Mouse (Mus musculus) limb, embryonic 14.5 days (tissue): ENCODE data around the gene Nub1. TPM values are rescaled to one million over a fixed set of nuclear protein-coding genes. Genes with fewer than 3 reads are reported as not detected.

ENCODE experiments used
- ATAC-seq: fragments of 200-750 bp; cut with Nextera tagmentation; 2 replicates; pipeline ENCODE4 v1.8.0; 2017; ENCODE audit warnings: low read depth, moderate number of reproducible peaks, moderate TSS enrichment; ENCODE audit not compliant: low FRiP score
- DNase-seq: peaks from one replicate; pipeline ENCODE4 v3.0.0-alpha.2; 2015; ENCODE audit warnings: low spot score
- H3K27ac ChIP-seq: fragments of 300-500 bp; sonication (generic); replicated peaks from 2 replicates; pipeline ENCODE4 v1.5.1; 2014; ENCODE audit warnings: low read depth, mild to moderate bottlenecking, low read length, moderate library complexity, mixed read lengths
- H3K27me3 ChIP-seq: fragments of 300-500 bp; sonication (generic); 2 replicates; pipeline ENCODE4 v1.6.1; 2014; ENCODE audit warnings: low read length, mixed read lengths; ENCODE audit not compliant: control insufficient read depth, insufficient read depth
- H3K36me3 ChIP-seq: fragments of 300-500 bp; sonication (generic); 2 replicates; pipeline ENCODE4 v1.6.1; 2014; ENCODE audit warnings: mild to moderate bottlenecking, low read length, moderate library complexity, mixed read lengths; ENCODE audit not compliant: control insufficient read depth, insufficient read depth
- H3K4me1 ChIP-seq: fragments of 300-500 bp; sonication (generic); 2 replicates; pipeline ENCODE4 v1.6.1; 2014; ENCODE audit warnings: antibody characterized with exemption, low read length, mixed read lengths; ENCODE audit not compliant: control insufficient read depth, insufficient read depth
- H3K4me2 ChIP-seq: fragments of 300-500 bp; sonication (generic); replicated peaks from 2 replicates; pipeline ENCODE4 v1.6.1; 2014; ENCODE audit warnings: low read depth, mild to moderate bottlenecking, low read length, moderate library complexity; ENCODE audit not compliant: severe bottlenecking
- H3K4me3 ChIP-seq: fragments of 300-500 bp; sonication (generic); replicated peaks from 2 replicates; pipeline ENCODE4 v1.5.1; 2014; ENCODE audit warnings: low read length
- H3K9ac ChIP-seq: fragments of 300-500 bp; sonication (generic); 2 replicates; pipeline ENCODE4 v1.6.1; 2014; ENCODE audit warnings: mild to moderate bottlenecking, low read depth, low read length, moderate library complexity; ENCODE audit not compliant: severe bottlenecking
- H3K9me3 ChIP-seq: fragments of 300-500 bp; sonication (generic); 2 replicates; pipeline ENCODE4 v1.6.1; 2016; ENCODE audit warnings: low read length; ENCODE audit not compliant: control insufficient read depth
- POLR2A ChIP-seq: fragments of 200-500 bp; IDR thresholded peaks from 2 replicates; pipeline ENCODE4 v1.8.0; 2012; ENCODE audit warnings: inconsistent platforms, mild to moderate bottlenecking, moderate library complexity, borderline replicate concordance; ENCODE audit not compliant: insufficient read depth, insufficient read length; ENCODE audit errors: extremely low read depth
- WGBS: fragments of 180-500 bp; shearing (Covaris S2); extraction: QIAGEN DNeasy Blood & Tissue Kit; methylation state at CpG from one replicate; pipeline ENCODE4 v1.1.7; 2014; 5-methylcytosine and 5-hydroxymethylcytosine counted together
- polyA plus RNA-seq, 2 experiments: library from polyadenylated mRNA; depleted of rRNA in 1 of 2; stranded (reverse) in 1 of 2; unstranded in 1 of 2; fragments of >200 nt; fragmentation: Nextera tagmentation in 1 of 2; extraction: Ambion mirVana in 1 of 2; gene quantifications; 2 replicates each; pipeline versions ENCODE4 v1.2.1 to v1.2.3; 2012 to 2014

The Nub1 gene
- polyA plus RNA-seq, 2 experiments = 33.4 to 39.4 TPM

DNA sequence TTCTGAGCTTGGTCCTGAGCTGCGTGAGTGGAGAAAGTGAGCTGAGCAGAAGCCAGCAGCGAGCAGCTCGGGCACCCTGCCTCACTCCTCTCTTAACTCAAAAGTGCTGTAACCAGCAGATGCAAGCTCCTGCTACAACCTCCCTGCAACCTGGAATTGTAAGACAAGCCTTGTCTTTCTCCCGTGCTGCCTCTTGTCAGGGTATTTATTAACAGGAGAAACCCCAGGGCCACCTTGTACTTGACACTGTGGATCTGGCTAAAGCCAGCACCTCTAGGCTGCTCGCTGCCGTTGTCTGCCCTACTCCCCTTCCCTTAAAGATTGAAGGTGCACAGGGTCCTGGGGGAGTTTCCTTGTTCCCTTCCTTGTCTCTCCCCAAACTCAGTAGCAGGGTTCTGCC, 28.7 kb downstream of the Nub1 start:
- ATAC-seq = no peak
- DNase-seq = no peak
- no peaks in the 10 kb centered on the region for H3K4me1 ChIP-seq

DNA sequence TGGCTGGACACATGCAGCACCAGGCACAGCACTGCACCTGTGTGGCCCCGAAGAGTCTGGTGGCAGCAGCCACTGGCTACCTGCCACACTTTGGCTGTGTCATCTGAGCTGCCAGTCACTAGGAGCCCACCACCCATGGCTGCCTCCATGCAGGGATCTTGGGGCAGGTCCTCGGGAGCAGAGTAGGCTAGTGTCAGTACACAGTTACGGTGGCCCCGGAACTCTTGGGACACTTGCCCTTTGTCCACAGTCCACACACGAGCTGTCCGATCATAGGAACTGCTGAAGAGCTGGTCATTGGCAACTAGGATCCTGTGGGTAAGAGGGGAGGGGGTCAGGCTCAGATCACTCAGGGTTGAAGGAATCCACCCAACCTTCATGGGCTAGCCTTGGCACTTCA, 32.7 kb downstream of the Nub1 start:
- 89% methylated on average over 6 of the region's 6 CpGs for WGBS
- Histone ChIP-seq H3K4me3 (no peak overlapping the region), H3K36me3 (peaks cover 65% of the 10 kb centered on the region), H3K4me2 (no peak overlapping the region), H3K4me1 (no peaks in the 10 kb centered on the region), H3K9ac (no peak overlapping the region), H3K27me3 (no peaks in the 10 kb centered on the region), H3K9me3 (no peaks in the 10 kb centered on the region), H3K27ac (no peak overlapping the region)
- DNase-seq (no peak), ATAC-seq (no peak)
- TF ChIP-seq POLR2A = no peak

More for the DNA sequence above, 28.7 kb downstream of the Nub1 start:
- H3K27me3 ChIP-seq = no peaks in the 10 kb centered on the region
- no peak overlapping the region for H3K9ac ChIP-seq
- 74% methylated on average over 6 of the region's 6 CpGs for WGBS
- H3K9me3 ChIP-seq = peaks cover 4% of the 10 kb centered on the region; the same call in 1 of the 2 replicates
- H3K27ac ChIP-seq = no peak overlapping the region
- no peak overlapping the region for H3K4me3 ChIP-seq
- no peak overlapping the region for H3K4me2 ChIP-seq
- peaks cover 86% of the 10 kb centered on the region for H3K36me3 ChIP-seq
- no peak for TF ChIP-seq POLR2A

DNA sequence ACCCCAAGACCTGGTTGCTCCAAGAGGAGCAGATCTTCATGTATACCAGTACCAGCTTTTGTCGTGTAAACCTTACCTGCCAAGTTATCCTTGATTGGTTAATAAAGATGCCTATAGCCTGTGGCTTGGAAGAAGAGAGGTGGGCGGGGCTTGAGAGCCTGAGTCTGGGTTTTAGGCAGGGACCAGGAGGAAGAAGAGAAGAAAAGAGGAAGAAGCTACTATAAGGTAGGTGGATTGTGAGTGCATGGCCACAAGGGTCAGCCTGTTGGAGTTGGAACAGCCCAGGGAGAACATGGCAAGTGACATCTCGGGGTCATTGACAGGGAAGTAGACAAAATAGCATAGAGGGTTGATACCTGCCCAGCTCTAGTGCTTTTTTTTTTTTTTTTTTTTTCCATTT, 34.5 kb downstream of the Nub1 start:
- Histone ChIP-seq H3K4me1 (peaks cover 10% of the 10 kb centered on the region), H3K4me2 (no peak overlapping the region), H3K9me3 (no peaks in the 10 kb centered on the region), H3K27ac (no peak overlapping the region), H3K9ac (no peak overlapping the region), H3K36me3 (peaks cover 49% of the 10 kb centered on the region), H3K27me3 (no peaks in the 10 kb centered on the region), H3K4me3 (no peak overlapping the region)
- 86% methylated on average over 3 of the region's 3 CpGs for WGBS
- ATAC-seq (no peak), DNase-seq (no peak)
- no peak for TF ChIP-seq POLR2A

DNA sequence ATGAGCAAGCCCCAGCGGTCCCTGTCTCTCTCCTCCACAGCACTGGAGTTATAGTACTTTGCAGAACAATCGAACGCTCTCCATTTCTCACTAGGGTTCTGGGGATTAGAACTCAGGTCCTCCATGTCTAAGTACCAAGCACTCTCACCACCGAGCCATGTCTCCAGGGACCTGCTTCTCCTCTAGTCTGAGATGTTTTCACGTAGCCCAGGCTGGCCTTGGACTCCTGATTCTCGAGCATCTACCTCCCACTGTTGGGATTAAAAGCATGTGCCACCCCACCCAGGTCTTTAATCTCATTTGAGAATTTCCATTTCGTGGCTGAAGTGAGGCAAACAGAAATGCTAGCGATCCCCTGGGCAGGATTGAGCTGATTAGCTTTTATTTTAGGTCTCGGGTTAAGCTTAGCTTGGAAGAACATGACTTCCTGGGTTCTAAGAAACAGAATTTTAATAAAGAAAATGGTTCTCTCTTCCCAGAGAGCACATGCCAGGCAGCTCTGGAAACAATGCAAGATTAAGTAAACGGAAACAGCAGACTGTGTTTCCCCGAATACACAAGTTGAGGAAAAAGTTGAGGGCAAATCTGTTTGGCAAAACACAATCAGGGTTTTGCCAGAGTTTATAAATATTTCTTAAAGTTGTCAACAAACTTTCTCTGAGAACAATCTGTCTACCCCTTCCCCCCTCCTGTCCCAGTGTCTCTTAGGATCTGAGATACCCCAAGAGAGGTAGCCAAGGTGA, 38.4 kb downstream of the Nub1 start:
- Histone ChIP-seq H3K27me3 (no peaks in the 10 kb centered on the region), H3K9ac (no peak overlapping the region), H3K4me1 (peaks cover 15% of the 10 kb centered on the region), H3K9me3 (no peaks in the 10 kb centered on the region), H3K27ac (0 out of 2 replicates have a peak overlapping the region, but pooled peaks have one; percentile 39), H3K4me2 (no peak overlapping the region), H3K4me3 (no peak overlapping the region), H3K36me3 (peaks cover 19% of the 10 kb centered on the region)
- DNase-seq (no peak), ATAC-seq (no peak)
- 73% methylated on average over 11 of the region's 11 CpGs for WGBS
- TF ChIP-seq POLR2A = no peak

DNA sequence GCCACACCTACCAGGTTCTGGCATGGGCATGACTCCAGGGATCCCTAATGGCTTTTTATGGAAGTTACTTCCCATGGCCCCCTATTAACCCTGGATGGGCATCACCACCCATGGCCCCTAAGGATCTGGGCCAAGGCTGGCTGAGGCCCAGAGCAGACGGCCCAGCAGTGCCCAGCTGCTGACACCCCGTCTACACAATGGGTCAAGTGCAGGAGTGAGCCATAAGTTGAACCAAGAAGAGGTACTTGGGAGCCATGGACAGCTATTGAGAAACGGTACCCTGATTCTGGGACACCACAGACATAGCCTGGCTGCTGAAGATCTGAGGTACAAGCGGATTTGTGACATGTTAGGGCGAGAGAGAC, 38.9 kb downstream of the Nub1 start:
- no peak overlapping the region for H3K4me2 ChIP-seq
- no peak for TF ChIP-seq POLR2A
- whole genome bisulfite sequencing = 84% methylated on average over 5 of the region's 5 CpGs

DNA sequence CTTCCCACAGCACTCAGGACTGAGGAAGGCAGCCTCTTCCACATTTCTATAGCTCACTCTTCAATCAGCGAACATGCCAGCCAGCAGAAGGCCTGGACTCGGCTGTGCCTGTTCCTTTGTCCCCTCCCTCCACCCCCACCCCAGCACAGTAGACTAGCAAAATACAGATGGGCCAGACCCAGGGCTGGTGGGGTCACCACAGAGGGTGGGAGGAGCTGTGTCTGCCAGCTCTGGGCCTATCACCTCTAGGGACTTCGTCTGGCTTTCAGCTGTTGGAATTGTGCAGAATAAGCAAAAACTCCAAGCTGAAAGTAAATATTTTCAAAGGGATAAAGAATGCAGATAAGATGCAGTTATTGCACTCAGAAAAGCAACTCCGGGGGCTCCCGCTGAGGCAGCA, 39.5 kb downstream of the Nub1 start:
- H3K9ac ChIP-seq = peak overlapping the region; percentile 28; the same call in 1 of the 2 replicates

More for the DNA sequence above, 38.9 kb downstream of the Nub1 start:
- Histone ChIP-seq H3K4me3 (no peak overlapping the region), H3K4me1 (peaks cover 17% of the 10 kb centered on the region), H3K27me3 (no peaks in the 10 kb centered on the region), H3K9ac (no peak overlapping the region), H3K27ac (peak overlapping the region; percentile 65; the same call in 1 of the 2 replicates), H3K36me3 (peaks cover 19% of the 10 kb centered on the region), H3K9me3 (no peaks in the 10 kb centered on the region)
- ATAC-seq (no peak), DNase-seq (no peak)

More for the DNA sequence above, 39.5 kb downstream of the Nub1 start:
- TF ChIP-seq POLR2A = no peak
- peaks cover 22% of the 10 kb centered on the region for H3K4me1 ChIP-seq
- H3K27ac ChIP-seq = peak overlapping the region; percentile 65
- DNase-seq (no peak), ATAC-seq (peak; percentile 32; the same call in 1 of the 2 replicates)
- 30% methylated on average over 5 of the region's 5 CpGs for WGBS
- peaks cover 15% of the 10 kb centered on the region; the same call in 1 of the 2 replicates for H3K36me3 ChIP-seq
- no peaks in the 10 kb centered on the region for H3K27me3 ChIP-seq
- H3K4me3 ChIP-seq = no peak overlapping the region
- H3K4me2 ChIP-seq = no peak overlapping the region
- no peaks in the 10 kb centered on the region for H3K9me3 ChIP-seq
